Mouse (Mus musculus): ENCODE data around the gene Hook2. TPM values are rescaled to one million over a fixed set of nuclear protein-coding genes. Genes with fewer than 3 reads are reported as not detected.

Gene Hook2
- polyA plus RNA-seq, 1 experiment: 17.4 TPM

DNA sequence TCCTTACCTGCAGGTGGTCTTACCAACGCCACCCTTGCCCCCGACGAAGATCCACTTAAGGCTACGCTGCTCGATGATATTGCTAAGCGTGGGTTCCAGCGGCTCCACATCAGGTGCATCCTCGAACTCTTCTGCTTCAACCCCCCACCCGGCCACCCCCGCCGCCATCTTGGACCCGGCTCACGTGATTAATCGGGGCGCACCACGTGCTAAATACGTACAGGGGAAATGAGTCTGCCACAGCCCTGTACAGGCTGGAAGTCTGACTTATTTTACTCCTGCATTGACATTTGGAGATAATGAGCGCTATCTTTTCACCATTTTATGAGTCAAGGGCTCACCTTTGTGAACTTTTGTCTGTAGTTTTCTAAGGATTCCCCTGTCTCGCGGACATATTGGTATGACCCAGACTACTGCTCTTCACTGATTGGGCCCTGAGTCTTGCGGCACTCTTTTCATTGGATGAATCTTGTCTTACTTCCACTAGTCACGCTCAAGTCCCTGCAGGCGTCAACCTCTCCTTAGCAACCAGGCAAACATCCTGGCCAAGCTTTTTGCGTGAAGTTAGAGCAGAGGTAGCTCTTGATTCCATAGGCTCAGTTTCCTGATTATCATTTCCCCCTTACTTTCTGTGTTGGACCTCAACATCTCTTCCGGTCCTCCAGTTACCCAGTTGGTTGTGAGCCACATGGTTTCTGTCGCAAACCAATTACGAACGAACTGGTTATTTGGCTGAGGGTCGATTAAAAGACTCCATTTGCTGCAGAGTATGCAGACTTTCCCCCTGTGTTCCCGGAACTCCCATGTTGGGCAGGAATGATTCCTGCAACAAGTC lies 34.9 kb downstream of the Hook2 start, which contains the start of gene Asna1:
Gene Asna1, minus strand, starts transcription at position 184 of the 835 bp plus-strand sequence.
- no peak for TF ChIP-seq CTCF (IDR thresholded peaks at IDR 0.05; ENCODE audit: low read depth, low read length)
- peak; percentile 81; the same call in 1 of the 2 replicates for TF ChIP-seq POLR2A (IDR thresholded peaks at IDR 0.05; ENCODE audit: borderline replicate concordance, low read depth, low read length)
- Histone ChIP-seq H3K4me3 (ENCODE audit: insufficient read depth, low read length) (peak within 1 kb of the TSS; percentile 94), H3K4me1 (ENCODE audit: control insufficient read depth, insufficient read depth, low read length) (peaks cover 18% of the 10 kb centered on the region), H3K27ac (ENCODE audit: insufficient read depth, low read depth, low read length) (peak within 1 kb of the TSS; percentile 82)

DNA sequence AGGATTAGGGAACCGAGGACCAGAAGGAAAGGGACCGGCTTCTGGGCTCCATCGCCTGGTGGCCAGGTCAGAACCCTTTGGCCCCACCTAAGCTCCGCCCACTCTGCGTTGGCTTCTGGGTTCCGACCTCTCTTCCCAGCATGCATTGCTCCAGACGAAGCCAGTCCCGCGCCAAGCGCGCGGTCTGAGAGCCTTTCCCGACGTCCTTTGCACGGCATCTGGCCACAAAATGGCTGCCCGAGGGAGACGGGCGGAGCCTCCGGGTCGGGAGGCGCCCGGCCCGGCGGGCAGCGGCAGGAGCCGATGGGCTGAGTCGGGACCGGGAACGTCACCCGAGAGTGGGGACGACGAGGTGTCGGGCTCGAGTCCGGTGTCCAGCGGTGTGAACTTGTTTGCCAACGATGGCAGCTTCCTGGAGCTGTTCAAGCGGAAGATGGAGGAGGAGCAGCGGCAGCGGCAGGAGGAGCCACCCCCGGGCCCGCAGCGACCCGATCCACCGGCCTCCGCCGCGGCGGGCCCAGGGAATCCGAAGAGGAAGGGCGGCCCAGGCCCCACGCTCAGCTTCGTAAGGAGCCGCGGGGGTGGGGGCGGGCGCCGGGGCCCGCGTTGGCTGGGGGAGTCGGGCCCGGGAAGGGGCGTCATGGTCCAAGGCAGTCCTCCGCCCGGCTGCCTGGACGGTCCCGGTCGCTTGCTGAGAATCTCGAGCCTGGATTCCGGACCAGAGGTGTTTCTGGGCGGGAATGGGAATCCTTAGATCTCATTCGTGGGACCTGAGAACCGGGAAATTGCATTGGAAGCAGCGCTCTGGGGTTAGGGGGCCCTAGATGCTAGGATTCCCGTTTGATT lies 36.5 kb downstream of the Hook2 start, which contains the start of gene Trir:
Gene Trir, plus strand, starts transcription at position 154 of the 846 bp plus-strand sequence.
- Histone ChIP-seq H3K27ac (ENCODE audit: insufficient read depth, low read depth, low read length) (peak within 1 kb of the TSS; percentile 87), H3K4me3 (ENCODE audit: insufficient read depth, low read length) (peak within 1 kb of the TSS; percentile 88), H3K4me1 (ENCODE audit: control insufficient read depth, insufficient read depth, low read length) (peaks cover 18% of the 10 kb centered on the region)
- TF ChIP-seq POLR2A (IDR thresholded peaks at IDR 0.05; ENCODE audit: borderline replicate concordance, low read depth, low read length) (peak; percentile 83), CTCF (IDR thresholded peaks at IDR 0.05; ENCODE audit: low read depth, low read length) (no peak)

DNA sequence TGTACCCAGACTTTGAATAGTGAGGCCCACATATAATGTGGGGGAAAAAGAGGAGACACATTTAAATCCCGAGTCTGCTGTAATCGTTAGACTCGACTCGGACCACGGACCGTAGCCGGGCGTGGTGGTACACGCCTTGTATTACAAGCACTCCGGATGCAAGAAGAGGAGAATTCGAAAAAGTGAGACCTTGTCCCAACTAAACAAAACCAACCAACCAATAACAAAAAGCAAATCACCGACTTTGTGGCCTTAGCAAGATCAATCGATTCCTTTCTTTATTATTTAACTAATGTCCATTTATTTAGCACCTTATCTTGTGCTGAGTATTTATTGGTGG lies 37.1 kb downstream of the Hook2 start:
- peak overlapping the region; percentile 88 for H3K4me3 ChIP-seq (ENCODE audit: insufficient read depth, low read length)
- no peak for TF ChIP-seq POLR2A (IDR thresholded peaks at IDR 0.05; ENCODE audit: borderline replicate concordance, low read depth, low read length)
- no peak for TF ChIP-seq CTCF (IDR thresholded peaks at IDR 0.05; ENCODE audit: low read depth, low read length)
- peak overlapping the region; percentile 63 for H3K27ac ChIP-seq (ENCODE audit: insufficient read depth, low read depth, low read length)
- H3K4me1 ChIP-seq (ENCODE audit: control insufficient read depth, insufficient read depth, low read length): peaks cover 18% of the 10 kb centered on the region

- H3K4me3 ChIP-seq (ENCODE audit: insufficient read depth, low read length): peak overlapping the region; percentile 88
Measured at GRCm38 (mm10) chr8:85027922-85028321, 37.5 kb downstream of the Hook2 start.

GRCm38 (mm10) chr8:85029271-85029670 lies 38.9 kb downstream of the Hook2 start:
- Histone ChIP-seq H3K4me1 (ENCODE audit: control insufficient read depth, insufficient read depth, low read length) (peaks cover 12% of the 10 kb centered on the region), H3K4me3 (ENCODE audit: insufficient read depth, low read length) (peak overlapping the region; percentile 88; the same call in 1 of the 2 replicates), H3K27ac (ENCODE audit: insufficient read depth, low read depth, low read length) (no peak overlapping the region)
- TF ChIP-seq CTCF (IDR thresholded peaks at IDR 0.05; ENCODE audit: low read depth, low read length) (no peak), POLR2A (IDR thresholded peaks at IDR 0.05; ENCODE audit: borderline replicate concordance, low read depth, low read length) (no peak)

More at GRCm38 (mm10) chr8:85027922-85028321, 37.5 kb downstream of the Hook2 start:
- H3K4me1 ChIP-seq (ENCODE audit: control insufficient read depth, insufficient read depth, low read length): peaks cover 18% of the 10 kb centered on the region
- no peak for TF ChIP-seq CTCF (IDR thresholded peaks at IDR 0.05; ENCODE audit: low read depth, low read length)
- no peak for TF ChIP-seq POLR2A (IDR thresholded peaks at IDR 0.05; ENCODE audit: borderline replicate concordance, low read depth, low read length)
- H3K27ac ChIP-seq (ENCODE audit: insufficient read depth, low read depth, low read length): no peak overlapping the region

- no peak overlapping the region for H3K27ac ChIP-seq (ENCODE audit: insufficient read depth, low read depth, low read length)
- TF ChIP-seq POLR2A (IDR thresholded peaks at IDR 0.05; ENCODE audit: borderline replicate concordance, low read depth, low read length) (no peak), CTCF (IDR thresholded peaks at IDR 0.05; ENCODE audit: low read depth, low read length) (no peak)
- H3K4me3 ChIP-seq (ENCODE audit: insufficient read depth, low read length): no peak overlapping the region
- peaks cover 11% of the 10 kb centered on the region for H3K4me1 ChIP-seq (ENCODE audit: control insufficient read depth, insufficient read depth, low read length)
Measured at GRCm38 (mm10) chr8:85032622-85033311, 42.4 kb downstream of the Hook2 start.

DNA sequence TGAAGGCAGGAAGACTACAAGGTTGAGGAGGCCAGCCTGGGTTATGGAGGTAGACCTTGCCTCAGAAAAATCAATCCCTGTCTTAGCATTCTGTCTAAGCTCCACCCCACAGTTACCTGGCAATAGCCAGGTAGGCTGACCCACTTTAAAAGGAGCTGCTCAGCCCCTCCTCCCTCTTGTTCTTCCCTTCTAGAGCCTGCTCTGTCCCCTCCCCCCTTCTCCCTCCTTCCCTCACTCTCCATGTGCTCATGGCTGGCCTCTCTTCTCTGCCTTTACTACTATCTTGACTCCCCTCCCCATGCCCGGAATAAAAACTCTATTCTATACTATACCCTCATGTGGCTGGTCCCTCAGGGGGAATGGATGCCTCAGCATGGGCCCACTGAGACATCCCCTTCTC lies 43.5 kb downstream of the Hook2 start:
- no peak for TF ChIP-seq CTCF (IDR thresholded peaks at IDR 0.05; ENCODE audit: low read depth, low read length)
- no peak for TF ChIP-seq POLR2A (IDR thresholded peaks at IDR 0.05; ENCODE audit: borderline replicate concordance, low read depth, low read length)
- Histone ChIP-seq H3K4me1 (ENCODE audit: control insufficient read depth, insufficient read depth, low read length) (peaks cover 4% of the 10 kb centered on the region), H3K4me3 (ENCODE audit: insufficient read depth, low read length) (no peak overlapping the region), H3K27ac (ENCODE audit: insufficient read depth, low read depth, low read length) (no peak overlapping the region)

DNA sequence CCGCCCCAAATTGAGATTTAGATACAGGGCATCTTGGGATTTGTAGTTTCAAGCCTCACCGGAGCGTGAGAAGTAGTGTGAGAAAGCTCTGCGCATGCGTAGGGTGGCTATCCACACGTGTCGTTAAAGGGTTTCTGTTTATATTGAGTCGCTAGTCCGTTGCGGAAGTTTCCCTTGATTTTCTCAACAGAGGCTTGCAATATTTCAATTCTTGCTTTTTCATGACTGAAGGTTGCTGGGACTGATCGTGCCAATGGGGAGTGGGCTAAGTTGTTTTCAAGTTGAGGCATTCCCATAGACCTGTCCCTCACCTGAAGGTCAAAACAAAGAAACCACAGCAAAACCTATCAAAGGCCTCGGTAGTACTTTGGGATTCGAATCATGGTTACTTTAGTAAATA lies 44.4 kb downstream of the Hook2 start:
- TF ChIP-seq CTCF (IDR thresholded peaks at IDR 0.05; ENCODE audit: low read depth, low read length): no peak
- no peak for TF ChIP-seq POLR2A (IDR thresholded peaks at IDR 0.05; ENCODE audit: borderline replicate concordance, low read depth, low read length)
- Histone ChIP-seq H3K4me3 (ENCODE audit: insufficient read depth, low read length) (peak overlapping the region; percentile 81), H3K27ac (ENCODE audit: insufficient read depth, low read depth, low read length) (peak overlapping the region; percentile 91), H3K4me1 (ENCODE audit: control insufficient read depth, insufficient read depth, low read length) (peaks cover 4% of the 10 kb centered on the region; the same call in 1 of the 2 replicates)

DNA sequence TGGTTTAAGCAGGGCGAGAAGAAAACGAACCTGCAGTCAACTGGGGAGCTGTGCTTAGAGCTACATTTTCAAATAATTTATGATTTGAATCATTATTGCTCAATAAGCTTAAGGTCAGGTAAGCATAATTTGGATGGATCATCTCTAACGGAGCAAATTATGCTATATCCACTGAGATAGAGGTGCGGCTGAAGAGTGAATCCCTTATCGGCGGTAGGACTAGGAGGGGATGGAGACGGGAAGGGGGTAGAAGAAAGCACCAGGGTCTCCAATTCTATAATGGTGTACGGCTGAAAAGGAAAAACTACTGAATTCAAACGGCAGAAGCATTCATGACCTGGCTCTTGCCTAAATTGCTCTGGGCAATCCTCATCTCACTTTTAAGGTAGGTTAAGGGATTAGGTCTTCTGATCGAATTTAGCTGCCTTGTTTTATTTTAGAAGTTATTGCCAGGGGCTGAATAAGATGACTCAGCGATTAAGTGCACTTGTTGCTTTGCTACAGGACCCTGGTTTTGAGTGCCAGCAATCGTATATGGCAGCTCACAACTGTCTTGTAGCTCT lies 44.8 kb downstream of the Hook2 start:
- TF ChIP-seq CTCF (IDR thresholded peaks at IDR 0.05; ENCODE audit: low read depth, low read length) (no peak), POLR2A (IDR thresholded peaks at IDR 0.05; ENCODE audit: borderline replicate concordance, low read depth, low read length) (no peak)
- Histone ChIP-seq H3K4me3 (ENCODE audit: insufficient read depth, low read length) (peak overlapping the region; percentile 81), H3K27ac (ENCODE audit: insufficient read depth, low read depth, low read length) (peak overlapping the region; percentile 91), H3K4me1 (ENCODE audit: control insufficient read depth, insufficient read depth, low read length) (peaks cover 7% of the 10 kb centered on the region)
